Mouse (Mus musculus) heart, postnatal 0 days (tissue): ENCODE results near the gene Nup133. TPM values are rescaled to one million over a fixed set of nuclear protein-coding genes. Genes with fewer than 3 reads are reported as not detected.

Experiments
- ATAC-seq: fragments of 200-750 bp; cut with Nextera tagmentation; 2 replicates; pipeline ENCODE4 v1.8.0; 2017; ENCODE audit warnings: low read depth, moderate number of reproducible peaks, moderate library complexity; ENCODE audit not compliant: insufficient read depth
- DNase-seq: peaks from one replicate; pipeline ENCODE4 v3.0.0-alpha.2; 2016; ENCODE audit warnings: low spot score
- H3K27ac ChIP-seq: fragments of 300-500 bp; sonication (generic); 2 replicates; pipeline ENCODE4 v1.5.1; 2014; ENCODE audit warnings: low read depth, mild to moderate bottlenecking
- H3K27me3 ChIP-seq: fragments of 300-500 bp; sonication (generic); 2 replicates; pipeline ENCODE4 v1.6.1; 2014; ENCODE audit warnings: low read length, mixed read lengths; ENCODE audit not compliant: control insufficient read depth, insufficient read depth
- H3K36me3 ChIP-seq: fragments of 300-500 bp; sonication (generic); replicated peaks from 2 replicates; pipeline ENCODE4 v1.6.1; 2014; ENCODE audit warnings: low read length, mixed read lengths; ENCODE audit not compliant: control insufficient read depth, insufficient read depth
- H3K4me1 ChIP-seq: fragments of 300-500 bp; sonication (generic); 2 replicates; pipeline ENCODE4 v1.6.1; 2014; ENCODE audit warnings: antibody characterized with exemption; ENCODE audit not compliant: control insufficient read depth, insufficient read depth
- H3K4me2 ChIP-seq: fragments of 300-500 bp; sonication (generic); 2 replicates; pipeline ENCODE4 v1.6.1; 2014; ENCODE audit warnings: low read depth, mild to moderate bottlenecking, low read length, moderate library complexity
- H3K4me3 ChIP-seq: fragments of 300-500 bp; sonication (generic); 2 replicates; pipeline ENCODE4 v1.5.1; 2014; ENCODE audit warnings: low read depth, low read length
- H3K9ac ChIP-seq: fragments of 300-500 bp; sonication (generic); replicated peaks from 2 replicates; pipeline ENCODE4 v1.6.1; 2014; ENCODE audit warnings: low read depth, low read length, mixed read lengths
- H3K9me3 ChIP-seq: fragments of 300-500 bp; sonication (generic); replicated peaks from 2 replicates; pipeline ENCODE4 v1.6.1; 2016; ENCODE audit warnings: low read length; ENCODE audit not compliant: control insufficient read depth
- CTCF ChIP-seq: IDR thresholded peaks from 2 replicates; pipeline ENCODE4 v1.5.1; 2016; ENCODE audit warnings: antibody characterized with exemption, control low read depth, low read depth
- EP300 ChIP-seq: IDR thresholded peaks from 2 replicates; pipeline ENCODE4 v1.6.1; 2016; ENCODE audit warnings: antibody characterized with exemption, low read depth
- WGBS: fragments of 180-500 bp; shearing (Covaris S2); extraction: QIAGEN DNeasy Blood & Tissue Kit; methylation state at CpG from one replicate; pipeline ENCODE4 v1.1.7; 2014; 5-methylcytosine and 5-hydroxymethylcytosine counted together
- polyA plus RNA-seq: library from polyadenylated mRNA; unstranded; fragments of >200 nt; fragmentation: Nextera tagmentation; extraction: Ambion mirVana; gene quantifications from 2 replicates; pipeline ENCODE4 v1.2.1, GENCODE M21; 2015
- total RNA-seq: library from RNA; depleted of rRNA; stranded (reverse); fragments of >200 nt; gene quantifications from 2 replicates; pipeline ENCODE4 v1.2.3, GENCODE M21; 2014; ENCODE audit warnings: low replicate concordance

The Nup133 gene
- total and polyA plus RNA-seq, 2 experiments from 2014 or later: 9.8 to 14.8 TPM

DNA sequence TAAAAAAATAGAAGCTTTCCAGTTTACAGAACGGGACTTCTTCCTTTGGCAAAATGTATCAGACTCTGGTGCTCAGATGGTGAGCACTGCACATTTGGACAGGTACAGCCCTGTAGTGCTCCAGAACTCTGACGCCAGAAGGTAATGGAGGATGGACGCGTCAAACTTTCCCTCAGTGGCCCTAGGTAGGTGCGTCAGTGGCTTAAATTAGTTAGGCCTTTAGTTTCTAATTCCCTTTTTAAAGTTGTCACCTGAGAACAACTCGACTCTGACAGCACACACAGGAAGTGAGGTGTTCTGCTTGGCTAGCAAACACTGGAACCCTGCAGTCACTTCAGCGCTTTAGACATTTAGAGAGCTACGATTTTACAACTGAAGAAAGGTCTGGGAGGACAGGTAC, 4.6 kb upstream of the Nup133 start:
- ATAC-seq: no peak
- H3K36me3 ChIP-seq: peaks cover 44% of the 10 kb centered on the region
- no peaks in the 10 kb centered on the region for H3K9me3 ChIP-seq
- H3K4me1 ChIP-seq: no peaks in the 10 kb centered on the region
- DNase-seq: no peak
- no peaks in the 10 kb centered on the region for H3K27me3 ChIP-seq
- no peak overlapping the region for H3K27ac ChIP-seq
- TF ChIP-seq CTCF: no peak
- TF ChIP-seq EP300: no peak
- no peak overlapping the region for H3K4me2 ChIP-seq
- 87% methylated on average over 8 of the region's 8 CpGs for whole genome bisulfite sequencing
- no peak overlapping the region for H3K9ac ChIP-seq
- no peak overlapping the region for H3K4me3 ChIP-seq

DNA sequence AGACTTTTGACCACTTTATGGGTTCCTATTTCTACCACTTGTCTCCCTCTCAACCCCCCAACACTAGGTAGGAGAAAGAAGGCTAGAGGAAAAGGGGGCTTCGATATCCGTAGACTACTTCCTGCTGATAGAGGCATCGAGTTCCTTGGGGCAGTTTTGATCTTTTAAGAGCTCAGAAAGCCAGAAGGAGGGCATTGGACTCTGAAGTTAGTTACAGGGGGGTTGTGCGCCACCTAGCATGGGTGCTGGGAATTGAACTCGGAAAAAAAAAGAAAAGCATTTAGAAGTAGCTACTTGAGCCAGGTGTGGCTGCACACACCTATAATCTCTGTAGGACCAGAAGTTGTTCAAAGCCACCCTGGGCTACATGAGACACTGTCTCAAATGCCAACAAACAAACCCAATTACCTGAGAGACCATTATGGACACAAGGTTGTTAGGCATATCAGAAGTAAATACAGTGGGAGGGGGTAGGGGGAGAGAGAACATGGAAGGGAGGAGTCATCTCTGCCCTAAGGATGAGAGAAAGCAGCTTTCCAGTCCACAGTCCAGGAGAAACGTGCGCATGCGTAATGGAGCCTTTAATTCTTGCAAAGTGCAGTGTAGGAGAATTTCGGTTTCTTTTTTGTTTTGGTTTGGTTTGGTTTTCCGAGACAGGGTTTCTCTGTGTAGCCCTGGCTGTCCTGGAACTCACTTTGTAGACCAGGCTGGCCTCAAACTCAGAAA, 1.2 kb upstream of the Nup133 start:
- DNase-seq (peak; percentile 60), ATAC-seq (no peak)
- peak overlapping the region; percentile 95 for H3K4me2 ChIP-seq
- H3K27me3 ChIP-seq: no peaks in the 10 kb centered on the region
- H3K36me3 ChIP-seq: peaks cover 37% of the 10 kb centered on the region
- H3K9ac ChIP-seq: peak overlapping the region; percentile 89
- H3K4me1 ChIP-seq: no peaks in the 10 kb centered on the region
- no peaks in the 10 kb centered on the region for H3K9me3 ChIP-seq
- peak overlapping the region; percentile 99 for H3K4me3 ChIP-seq
- TF ChIP-seq EP300: no peak
- TF ChIP-seq CTCF: peak; percentile 57
- H3K27ac ChIP-seq: peak overlapping the region; percentile 90
- WGBS: 34% methylated on average over 10 of the region's 10 CpGs

DNA sequence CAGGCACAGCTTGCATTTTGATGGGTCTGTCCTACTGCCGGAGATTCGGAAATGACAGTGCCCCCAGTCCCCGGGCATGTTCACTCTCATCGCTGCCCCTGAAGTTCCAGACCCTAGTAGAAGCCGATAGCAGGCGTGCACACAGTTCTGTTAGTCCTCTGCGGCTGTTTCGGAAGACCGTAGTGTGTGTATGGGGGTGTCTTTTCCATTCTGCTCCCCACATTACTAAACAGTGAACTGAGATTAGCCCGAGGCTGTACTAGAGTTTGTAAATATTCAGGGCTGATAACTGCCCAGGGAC, 571 bp upstream of the Nup133 start:
- 1% methylated on average over 10 of the region's 10 CpGs for WGBS
- Histone ChIP-seq H3K9ac (peak overlapping the region; percentile 89), H3K9me3 (no peaks in the 10 kb centered on the region), H3K4me1 (no peaks in the 10 kb centered on the region), H3K4me3 (peak overlapping the region; percentile 99), H3K4me2 (peak overlapping the region; percentile 95), H3K36me3 (peaks cover 34% of the 10 kb centered on the region), H3K27me3 (no peaks in the 10 kb centered on the region), H3K27ac (peak overlapping the region; percentile 90)
- TF ChIP-seq CTCF (no peak), EP300 (no peak)
- ATAC-seq (0 out of 2 replicates have a peak, but pooled peaks have one; percentile 6), DNase-seq (no peak)

DNA sequence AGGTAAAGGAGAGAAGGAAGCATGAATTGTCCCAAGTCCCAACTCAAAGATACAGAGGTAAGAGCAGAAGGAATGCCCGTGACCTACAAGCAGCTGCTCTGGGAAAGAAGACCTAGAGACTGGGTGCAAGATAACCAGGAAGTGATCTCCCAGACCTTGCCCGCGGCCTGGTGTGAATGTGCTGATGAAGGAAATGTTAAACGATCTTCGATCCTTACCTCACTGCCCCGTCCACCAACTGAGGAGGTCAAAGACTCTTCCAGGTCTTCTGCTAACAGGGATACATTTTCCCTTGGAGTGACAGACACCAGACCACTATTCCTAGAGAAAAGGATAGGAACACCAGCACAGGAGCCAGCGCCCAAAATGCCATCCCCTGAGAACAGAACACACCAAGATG, 20.0 kb downstream of the Nup133 start:
- Histone ChIP-seq H3K27ac (no peak overlapping the region), H3K9ac (no peak overlapping the region), H3K4me3 (no peak overlapping the region), H3K36me3 (peaks cover 60% of the 10 kb centered on the region), H3K27me3 (no peaks in the 10 kb centered on the region), H3K9me3 (no peaks in the 10 kb centered on the region), H3K4me1 (no peaks in the 10 kb centered on the region), H3K4me2 (no peak overlapping the region)
- no peak for ATAC-seq
- 91% methylated on average over 7 of the region's 7 CpGs for WGBS
- no peak for DNase-seq
- no peak for TF ChIP-seq EP300
- TF ChIP-seq CTCF: no peak

DNA sequence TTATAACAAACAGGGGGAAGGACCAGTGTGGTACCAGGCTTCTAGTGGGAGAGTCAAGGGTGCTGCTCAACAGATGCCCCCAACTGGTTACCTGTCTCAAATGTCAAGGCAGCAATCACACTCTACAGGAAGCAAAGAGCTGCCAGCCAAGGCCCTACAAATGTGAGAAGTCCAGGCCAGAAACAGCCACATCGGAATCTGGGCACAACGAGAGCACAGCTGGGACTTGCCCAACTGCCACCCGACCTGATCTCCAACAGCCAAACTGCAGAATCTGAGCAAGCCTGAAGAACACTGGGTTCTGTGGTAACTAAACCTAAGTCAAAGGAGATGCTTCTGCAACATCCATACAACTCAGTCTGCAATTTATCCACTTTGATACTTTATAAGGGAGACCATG, 23.4 kb downstream of the Nup133 start:
- H3K9me3 ChIP-seq: no peaks in the 10 kb centered on the region
- DNase-seq (no peak), ATAC-seq (no peak)
- 94% methylated on average over 3 of the region's 3 CpGs for WGBS
- H3K4me3 ChIP-seq: no peak overlapping the region
- H3K4me2 ChIP-seq: no peak overlapping the region
- peaks cover 70% of the 10 kb centered on the region for H3K36me3 ChIP-seq
- H3K4me1 ChIP-seq: no peaks in the 10 kb centered on the region
- no peak overlapping the region for H3K9ac ChIP-seq
- TF ChIP-seq EP300 (no peak), CTCF (no peak)
- H3K27ac ChIP-seq: no peak overlapping the region
- H3K27me3 ChIP-seq: no peaks in the 10 kb centered on the region

DNA sequence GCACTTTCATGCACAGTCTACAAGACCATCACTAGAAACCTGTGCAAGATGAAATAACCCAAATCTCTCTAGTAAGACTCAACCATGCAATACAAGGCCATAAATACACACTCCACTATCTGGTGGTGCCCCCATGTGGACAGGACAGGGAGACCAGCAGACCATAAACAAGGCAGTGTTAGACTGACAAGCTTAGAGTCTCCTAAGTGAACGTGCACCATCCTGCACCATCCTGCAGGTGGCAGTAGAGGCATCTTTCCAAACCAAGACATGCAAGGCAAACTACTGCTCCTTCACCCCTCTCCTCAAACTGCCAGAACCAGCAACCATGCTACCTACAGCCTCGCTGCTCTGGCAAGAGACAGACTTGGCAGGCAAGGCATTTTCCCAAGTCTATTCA, 24.3 kb downstream of the Nup133 start:
- Histone ChIP-seq H3K27me3 (no peaks in the 10 kb centered on the region), H3K4me3 (no peak overlapping the region), H3K27ac (no peak overlapping the region), H3K4me2 (no peak overlapping the region), H3K9ac (no peak overlapping the region), H3K9me3 (no peaks in the 10 kb centered on the region), H3K4me1 (no peaks in the 10 kb centered on the region), H3K36me3 (peaks cover 70% of the 10 kb centered on the region)
- ATAC-seq (peak; percentile 90), DNase-seq (peak; percentile 82)
- TF ChIP-seq EP300 (no peak), CTCF (peak; percentile 97)
- 23% methylated on average over 2 of the region's 2 CpGs for WGBS
